In genomic region chr8:26843714-26844113, GRCm38 (mm10) we compare ENCODE assay signal across 23 mouse cellular contexts.
"Had no signal": no experiment of that assay in that cellular context is flagged by ENCODE, and none has a peak within 500 bp of the region (broad histone marks: within the 10 kb centered on the region; RNA-seq: fewer than 3 reads in every experiment).

No protein-coding gene starts in this region.

- ATAC-seq: hindbrain, embryonic 16.5 days; inflammation-experienced regulatory T-cells, adult 6 months; intestine, embryonic 15.5 days; intestine, postnatal 0 days had no signal

- H3K27me3 ChIP-seq: intestine, embryonic 15.5 days; liver, embryonic 12.5 days had no signal

- H3K9me3 ChIP-seq: heart, embryonic 10.5 days; heart, embryonic 12.5 days; hindbrain, embryonic 10.5 days; hindbrain, embryonic 12.5 days; intestine, embryonic 15.5 days; limb, embryonic 13.5 days; limb, embryonic 15.5 days; liver, embryonic 12.5 days had no signal

- H3K4me2 ChIP-seq: heart, embryonic 12.5 days; hindbrain, embryonic 12.5 days; hindbrain, embryonic 14.5 days; intestine, embryonic 15.5 days; limb, embryonic 13.5 days; limb, embryonic 15.5 days; liver, embryonic 12.5 days had no signal

- H3K9ac ChIP-seq: heart, embryonic 12.5 days; hindbrain, embryonic 12.5 days; hindbrain, embryonic 14.5 days; intestine, embryonic 15.5 days; limb, embryonic 13.5 days; limb, embryonic 15.5 days; liver, embryonic 12.5 days; liver, embryonic 14.5 days had no signal

- H3K36me3 ChIP-seq: heart, embryonic 10.5 days; heart, embryonic 12.5 days; hindbrain, embryonic 10.5 days; hindbrain, embryonic 12.5 days; intestine, embryonic 15.5 days; limb, embryonic 13.5 days; limb, embryonic 15.5 days; liver, embryonic 12.5 days had no signal

- DNase-seq: gastrocnemius, postnatal 14 days; gastrocnemius, postnatal 36 days; heart, adult 18-20 months; heart, postnatal 10 days; heart, postnatal 4 days; kidney, adult 9 months; kidney, postnatal 4 days had no signal

- H3K27ac ChIP-seq: hindbrain, embryonic 12.5 days; hindbrain, embryonic 14.5 days; intestine, embryonic 15.5 days; kidney, postnatal 0 days; layer of hippocampus, adult 2 months; left cerebral cortex, adult 2 months; limb, embryonic 13.5 days; limb, embryonic 15.5 days; liver, embryonic 12.5 days; liver, embryonic 14.5 days had no signal

- H3K4me3 ChIP-seq: heart, embryonic 10.5 days; heart, embryonic 12.5 days; hindbrain, embryonic 10.5 days; hindbrain, embryonic 12.5 days; intestine, embryonic 15.5 days; layer of hippocampus, adult 2 months; left cerebral cortex, adult 2 months; limb, embryonic 13.5 days; limb, embryonic 15.5 days; liver, embryonic 12.5 days had no signal
